Mouse (Mus musculus) intestine, embryonic 15.5 days (tissue): ENCODE results near the gene Fam104a. TPM values are rescaled to one million over a fixed set of nuclear protein-coding genes. Genes with fewer than 3 reads are reported as not detected.

Source experiments
- ATAC-seq: fragments of 200-750 bp; cut with Nextera tagmentation; 2 replicates; pipeline ENCODE4 v1.8.0; 2017; ENCODE audit warnings: moderate TSS enrichment, moderate library complexity
- H3K27ac ChIP-seq: fragments of 300-500 bp; sonication (generic); 2 replicates; pipeline ENCODE4 v1.5.1; 2015; ENCODE audit warnings: mild to moderate bottlenecking, inconsistent platforms
- H3K27me3 ChIP-seq: fragments of 300-500 bp; sonication (generic); replicated peaks from 2 replicates; pipeline ENCODE4 v1.6.1; 2015; ENCODE audit warnings: inconsistent platforms
- H3K36me3 ChIP-seq: fragments of 300-500 bp; sonication (generic); 2 replicates; pipeline ENCODE4 v1.6.1; 2015; ENCODE audit warnings: inconsistent platforms
- H3K4me1 ChIP-seq: fragments of 300-500 bp; sonication (generic); replicated peaks from 2 replicates; pipeline ENCODE4 v1.6.1; 2015; ENCODE audit warnings: inconsistent platforms
- H3K4me2 ChIP-seq: fragments of 300-500 bp; sonication (generic); replicated peaks from 2 replicates; pipeline ENCODE4 v1.6.1; 2015; ENCODE audit warnings: mild to moderate bottlenecking, inconsistent platforms
- H3K4me3 ChIP-seq: fragments of 300-500 bp; sonication (generic); replicated peaks from 2 replicates; pipeline ENCODE4 v1.5.1; 2015; ENCODE audit warnings: inconsistent platforms
- H3K9ac ChIP-seq: fragments of 300-500 bp; sonication (generic); 2 replicates; pipeline ENCODE4 v1.6.1; 2015; ENCODE audit warnings: inconsistent platforms
- H3K9me3 ChIP-seq: fragments of 300-500 bp; sonication (generic); 2 replicates; pipeline ENCODE4 v1.6.1; 2016; ENCODE audit warnings: inconsistent platforms
- WGBS: fragments of 180-500 bp; shearing (Covaris S2); methylation state at CpG from one replicate; pipeline ENCODE4 v1.1.7; 2015; 5-methylcytosine and 5-hydroxymethylcytosine counted together
- polyA plus RNA-seq: library from polyadenylated mRNA; unstranded; fragments of >200 nt; fragmentation: Nextera tagmentation; extraction: Ambion mirVana; gene quantifications from 2 replicates; pipeline ENCODE4 v1.2.1, GENCODE M21; 2015

Fam104a gene
- polyA plus RNA-seq, 1 experiment from 2014 or later = 42.6 TPM

- Histone ChIP-seq H3K27me3 (no peaks in the 10 kb centered on the region), H3K27ac (no peak overlapping the region), H3K4me2 (no peak overlapping the region), H3K9me3 (no peaks in the 10 kb centered on the region), H3K4me1 (0 out of 2 replicates have a peak, but pooled peaks cover 4% of the 10 kb centered on the region), H3K4me3 (no peak overlapping the region), H3K36me3 (no peaks in the 10 kb centered on the region), H3K9ac (no peak overlapping the region)
- no peak for ATAC-seq
- WGBS = 95% methylated on average over 2 of the region's 2 CpGs
Measured at GRCm38 (mm10) chr11:113716132-113716531, 32.2 kb upstream of the Fam104a start.

- 68% methylated on average over 7 of the region's 7 CpGs for WGBS
- ATAC-seq = 0 out of 2 replicates have a peak, but pooled peaks have one; percentile 32
Measured at GRCm38 (mm10) chr11:113715078-113715674, 31.2 kb upstream of the Fam104a start.

GRCm38 (mm10) chr11:113711061-113711460, 27.1 kb upstream of the Fam104a start:
- Histone ChIP-seq H3K27ac (0 out of 2 replicates have a peak overlapping the region, but pooled peaks have one; percentile 75), H3K36me3 (no peaks in the 10 kb centered on the region), H3K4me2 (no peak overlapping the region), H3K4me1 (peaks cover 21% of the 10 kb centered on the region), H3K27me3 (no peaks in the 10 kb centered on the region), H3K9me3 (no peaks in the 10 kb centered on the region), H3K9ac (no peak overlapping the region), H3K4me3 (no peak overlapping the region)
- ATAC-seq = no peak
- 81% methylated on average over 1 of the region's 1 CpGs for WGBS

More at GRCm38 (mm10) chr11:113715078-113715674, 31.2 kb upstream of the Fam104a start:
- Histone ChIP-seq H3K4me3 (no peak overlapping the region), H3K9ac (no peak overlapping the region), H3K4me2 (no peak overlapping the region), H3K27me3 (no peaks in the 10 kb centered on the region), H3K4me1 (peaks cover 10% of the 10 kb centered on the region), H3K36me3 (no peaks in the 10 kb centered on the region), H3K27ac (no peak overlapping the region), H3K9me3 (no peaks in the 10 kb centered on the region)

- 10% methylated on average over 10 of the region's 10 CpGs for WGBS
Measured at GRCm38 (mm10) chr11:113710257-113710777, 26.4 kb upstream of the Fam104a start.

GRCm38 (mm10) chr11:113709731-113710256, 25.8 kb upstream of the Fam104a start, which contains the start of gene Cpsf4l:
Gene Cpsf4l (minus strand): TSS chr11:113710017.
- Histone ChIP-seq H3K27me3 (no peaks in the 10 kb centered on the region), H3K36me3 (no peaks in the 10 kb centered on the region), H3K4me1 (peaks cover 21% of the 10 kb centered on the region), H3K27ac (peak within 1 kb of the TSS; percentile 75), H3K9me3 (no peaks in the 10 kb centered on the region), H3K4me2 (peak within 1 kb of the TSS; percentile 33; the same call in 1 of the 2 replicates), H3K4me3 (no peak within 1 kb of the TSS), H3K9ac (peak within 1 kb of the TSS; percentile 44)
- 20% methylated on average over 11 of the region's 11 CpGs for WGBS
- ATAC-seq = 0 out of 2 replicates have a peak, but pooled peaks have one; percentile 42

More at GRCm38 (mm10) chr11:113710257-113710777, 26.4 kb upstream of the Fam104a start:
- Histone ChIP-seq H3K36me3 (no peaks in the 10 kb centered on the region), H3K27me3 (no peaks in the 10 kb centered on the region), H3K9me3 (no peaks in the 10 kb centered on the region), H3K4me1 (peaks cover 21% of the 10 kb centered on the region), H3K9ac (peak overlapping the region; percentile 44), H3K4me2 (peak overlapping the region; percentile 33; the same call in 1 of the 2 replicates), H3K4me3 (no peak overlapping the region), H3K27ac (peak overlapping the region; percentile 75)
- peak; percentile 36; the same call in 1 of the 2 replicates for ATAC-seq

GRCm38 (mm10) chr11:113709272-113709671, 25.3 kb upstream of the Fam104a start:
- WGBS = 43% methylated on average over 15 of the region's 15 CpGs
- Histone ChIP-seq H3K9me3 (no peaks in the 10 kb centered on the region), H3K4me1 (peaks cover 21% of the 10 kb centered on the region), H3K36me3 (no peaks in the 10 kb centered on the region), H3K27me3 (no peaks in the 10 kb centered on the region), H3K9ac (no peak overlapping the region), H3K4me3 (no peak overlapping the region), H3K27ac (no peak overlapping the region), H3K4me2 (no peak overlapping the region)
- no peak for ATAC-seq

- Histone ChIP-seq H3K27me3 (no peaks in the 10 kb centered on the region), H3K4me1 (peaks cover 21% of the 10 kb centered on the region), H3K36me3 (no peaks in the 10 kb centered on the region), H3K4me3 (no peak overlapping the region), H3K4me2 (no peak overlapping the region), H3K9me3 (no peaks in the 10 kb centered on the region), H3K27ac (no peak overlapping the region), H3K9ac (no peak overlapping the region)
- WGBS = 54% methylated on average over 19 of the region's 19 CpGs
- ATAC-seq = 0 out of 2 replicates have a peak, but pooled peaks have one; percentile 19
Measured at GRCm38 (mm10) chr11:113708629-113709213, 24.8 kb upstream of the Fam104a start.

GRCm38 (mm10) chr11:113705966-113706652, 22.2 kb upstream of the Fam104a start:
- H3K9ac ChIP-seq = no peak overlapping the region
- H3K36me3 ChIP-seq = no peaks in the 10 kb centered on the region
- ATAC-seq = no peak
- no peak overlapping the region for H3K4me2 ChIP-seq
- no peaks in the 10 kb centered on the region for H3K9me3 ChIP-seq
- H3K27me3 ChIP-seq = no peaks in the 10 kb centered on the region
- H3K4me1 ChIP-seq = peaks cover 21% of the 10 kb centered on the region
- H3K27ac ChIP-seq = no peak overlapping the region
- H3K4me3 ChIP-seq = no peak overlapping the region
- WGBS = 76% methylated on average over 15 of the region's 15 CpGs

- ATAC-seq = peak; percentile 61
- Histone ChIP-seq H3K27ac (no peak overlapping the region), H3K9me3 (no peaks in the 10 kb centered on the region), H3K27me3 (no peaks in the 10 kb centered on the region), H3K4me2 (no peak overlapping the region), H3K4me1 (peaks cover 6% of the 10 kb centered on the region), H3K9ac (no peak overlapping the region), H3K36me3 (no peaks in the 10 kb centered on the region), H3K4me3 (no peak overlapping the region)
- 28% methylated on average over 5 of the region's 5 CpGs for WGBS
Measured at GRCm38 (mm10) chr11:113703758-113704157, 19.8 kb upstream of the Fam104a start.

GRCm38 (mm10) chr11:113699643-113700042, 15.7 kb upstream of the Fam104a start:
- no peaks in the 10 kb centered on the region for H3K27me3 ChIP-seq
- H3K27ac ChIP-seq = no peak overlapping the region
- no peak overlapping the region for H3K4me3 ChIP-seq
- WGBS = 72% methylated on average over 7 of the region's 7 CpGs
- H3K36me3 ChIP-seq = peaks cover 11% of the 10 kb centered on the region
- no peaks in the 10 kb centered on the region for H3K9me3 ChIP-seq
- H3K4me1 ChIP-seq = peaks cover 3% of the 10 kb centered on the region; the same call in 1 of the 2 replicates
- no peak overlapping the region for H3K9ac ChIP-seq
- H3K4me2 ChIP-seq = no peak overlapping the region
- no peak for ATAC-seq

GRCm38 (mm10) chr11:113698013-113698545, 14.1 kb upstream of the Fam104a start:
- Histone ChIP-seq H3K4me2 (no peak overlapping the region), H3K9ac (no peak overlapping the region), H3K9me3 (no peaks in the 10 kb centered on the region), H3K27me3 (no peaks in the 10 kb centered on the region), H3K36me3 (peaks cover 18% of the 10 kb centered on the region), H3K4me3 (no peak overlapping the region), H3K4me1 (0 out of 2 replicates have a peak, but pooled peaks cover 3% of the 10 kb centered on the region), H3K27ac (no peak overlapping the region)
- peak; percentile 46; the same call in 1 of the 2 replicates for ATAC-seq
- 70% methylated on average over 12 of the region's 12 CpGs for WGBS
